Mouse (Mus musculus) heart, adult 18-20 months (tissue): ENCODE results near the gene Cdk12. TPM values are rescaled to one million over a fixed set of nuclear protein-coding genes. Genes with fewer than 3 reads are reported as not detected.

Experiments
- DNase-seq, 2 experiments: peaks; one replicate each; pipeline ENCODE4 v3.0.0; 2021 to 2022; ENCODE audit warnings: mixed read lengths in 1 of 2
- total RNA-seq, 2 experiments: library from RNA; stranded (reverse); gene quantifications; 2 replicates each; pipeline ENCODE4 v1.2.3; 2021

Gene Cdk12
- total RNA-seq, 2 experiments from 2014 or later: 18.2 to 22.1 TPM

- peak in 1 of 2 experiments; percentile 80 for DNase-seq
These were observed 111.0 kb downstream of the Cdk12 start for GRCm38 (mm10) chr11:98313790-98314323.

GRCm38 (mm10) chr11:98317479-98317878 is 114.6 kb downstream of the Cdk12 start:
- DNase-seq: no peak

GRCm38 (mm10) chr11:98318421-98319116 is 115.7 kb downstream of the Cdk12 start:
- no peak for DNase-seq

GRCm38 (mm10) chr11:98319120-98319519 is 116.3 kb downstream of the Cdk12 start:
- DNase-seq: no peak

GRCm38 (mm10) chr11:98319544-98319943 is 116.7 kb downstream of the Cdk12 start:
- no peak for DNase-seq

- no peak for DNase-seq
These were observed 117.1 kb downstream of the Cdk12 start for GRCm38 (mm10) chr11:98319944-98320343.

- DNase-seq: no peak
These were observed 117.5 kb downstream of the Cdk12 start for GRCm38 (mm10) chr11:98320381-98320780.

GRCm38 (mm10) chr11:98320806-98321676 is 118.2 kb downstream of the Cdk12 start:
- DNase-seq: no peak

GRCm38 (mm10) chr11:98321677-98322003 is 118.8 kb downstream of the Cdk12 start:
- no peak for DNase-seq

- no peak for DNase-seq
These were observed 119.3 kb downstream of the Cdk12 start for GRCm38 (mm10) chr11:98322159-98322558.

- no peak for DNase-seq
These were observed 120.4 kb downstream of the Cdk12 start for GRCm38 (mm10) chr11:98323136-98323866.

GRCm38 (mm10) chr11:98323933-98324332 is 121.1 kb downstream of the Cdk12 start:
- peak in 1 of 2 experiments; percentile 47 for DNase-seq

GRCm38 (mm10) chr11:98325191-98325820 is 122.4 kb downstream of the Cdk12 start:
- DNase-seq: no peak

- DNase-seq: no peak
These were observed 123.0 kb downstream of the Cdk12 start for GRCm38 (mm10) chr11:98325821-98326218.

- DNase-seq: no peak
These were observed 123.9 kb downstream of the Cdk12 start for GRCm38 (mm10) chr11:98326741-98327135.

GRCm38 (mm10) chr11:98327136-98328030 is 124.5 kb downstream of the Cdk12 start:
- DNase-seq: peak in 1 of 2 experiments; percentile 29

GRCm38 (mm10) chr11:98328031-98328370 is 125.1 kb downstream of the Cdk12 start:
- no peak for DNase-seq
